Mouse (Mus musculus) liver, embryonic 14.5 days (tissue): ENCODE measurements around the gene Lrrc49.

Source experiments
- CTCF ChIP-seq: IDR thresholded peaks from 2 replicates; pipeline ENCODE4 v1.5.1; 2016; ENCODE audit warnings: antibody characterized with exemption, low read depth, control low read depth
- EP300 ChIP-seq: IDR thresholded peaks from 2 replicates; pipeline ENCODE4 v1.6.1; 2016; ENCODE audit warnings: antibody characterized with exemption, low read depth

GRCm38 (mm10) chr9:60650277-60650676 is 37.7 kb downstream of the Lrrc49 start:
- TF ChIP-seq CTCF (no peak), EP300 (no peak)
